Mouse (Mus musculus): ENCODE measurements around the gene Eif2ak4. TPM values are rescaled to one million over a fixed set of nuclear protein-coding genes. Genes with fewer than 3 reads are reported as not detected.
A peak's percentile ranks its signal among the peaks of the same experiment; 100 is the strongest.

Eif2ak4 gene
- polyA plus RNA-seq, 1 experiment from 2014 or later = 8.7 TPM

DNA sequence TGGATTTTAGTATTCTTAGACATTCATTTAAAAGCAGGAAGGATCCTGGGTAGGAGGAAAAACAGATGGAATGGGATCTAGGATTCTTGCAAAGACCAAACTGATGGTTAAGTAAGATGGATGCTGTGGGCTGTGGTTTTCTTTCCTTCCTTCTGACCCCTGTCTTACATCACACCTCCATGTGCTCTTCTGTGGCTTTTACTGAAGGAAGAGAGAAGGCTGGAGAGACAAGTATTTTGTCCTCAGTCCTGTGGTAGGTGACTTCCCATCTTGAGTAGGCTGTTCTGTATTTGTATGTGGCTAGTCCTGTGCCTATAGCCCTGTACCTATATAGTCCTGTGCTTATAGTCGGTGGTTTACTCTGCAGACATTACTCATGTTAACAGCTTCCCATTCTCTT, 12.9 kb upstream of the Eif2ak4 start:
- peaks cover 19% of the 10 kb centered on the region for H3K27me3 ChIP-seq
- no peak for ATAC-seq (ENCODE audit: low FRiP score)
- H3K27ac ChIP-seq = no peak overlapping the region
- peaks cover 19% of the 10 kb centered on the region for H3K4me1 ChIP-seq (replicated peaks)
- no peaks in the 10 kb centered on the region for H3K9me3 ChIP-seq
- H3K9ac ChIP-seq = no peak overlapping the region
- H3K4me2 ChIP-seq = no peak overlapping the region
- no peak overlapping the region for H3K4me3 ChIP-seq
- WGBS = 83% methylated on average over 1 of the region's 1 CpGs
- no peaks in the 10 kb centered on the region for H3K36me3 ChIP-seq

DNA sequence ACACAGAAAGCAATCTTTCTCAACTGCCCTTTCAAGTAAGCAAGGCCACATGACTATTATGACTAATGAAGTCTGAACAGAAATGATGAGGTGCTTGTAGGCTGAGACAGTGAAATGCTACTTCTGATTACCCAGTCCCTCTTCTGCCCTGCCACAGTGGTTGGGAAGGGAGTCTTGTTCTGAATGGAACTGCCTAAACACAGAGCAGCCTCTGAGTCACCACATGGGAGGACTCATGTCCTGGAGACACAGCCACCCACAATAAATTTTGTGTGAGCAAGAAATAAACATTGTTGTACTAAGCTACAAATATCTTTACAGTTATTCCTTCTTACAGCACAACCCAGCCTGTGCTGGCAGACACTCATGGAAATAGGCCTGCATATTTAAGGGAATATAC, 12.5 kb upstream of the Eif2ak4 start:
- no peak overlapping the region for H3K27ac ChIP-seq
- peaks cover 15% of the 10 kb centered on the region for H3K27me3 ChIP-seq
- H3K9ac ChIP-seq = no peak overlapping the region
- H3K4me1 ChIP-seq (replicated peaks) = peaks cover 19% of the 10 kb centered on the region
- H3K4me2 ChIP-seq = no peak overlapping the region
- no peaks in the 10 kb centered on the region for H3K36me3 ChIP-seq
- no peak for ATAC-seq (ENCODE audit: low FRiP score)
- no peak overlapping the region for H3K4me3 ChIP-seq
- no peaks in the 10 kb centered on the region for H3K9me3 ChIP-seq

DNA sequence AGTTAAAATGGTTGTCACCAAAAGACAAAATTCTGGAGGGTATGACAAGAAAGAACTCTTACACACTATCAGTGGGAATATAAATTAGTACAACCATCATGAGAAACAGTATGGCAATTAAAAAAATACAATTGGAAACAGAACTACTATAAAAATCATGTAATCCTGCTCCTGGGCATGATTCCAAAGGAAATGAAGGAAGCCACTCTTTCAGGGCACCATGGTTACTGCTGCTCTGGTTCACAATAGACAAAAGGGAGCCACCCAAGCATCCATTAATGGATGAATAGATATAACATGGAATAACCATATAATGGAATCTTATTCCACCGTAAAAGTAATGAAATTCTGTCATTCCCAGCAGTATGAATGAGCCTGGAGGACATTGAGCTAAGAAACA, 8.7 kb upstream of the Eif2ak4 start:
- H3K4me3 ChIP-seq = no peak overlapping the region
- no peaks in the 10 kb centered on the region for H3K36me3 ChIP-seq
- H3K27me3 ChIP-seq = peaks cover 3% of the 10 kb centered on the region; the same call in 1 of the 2 replicates
- no peak overlapping the region for H3K27ac ChIP-seq
- ATAC-seq (ENCODE audit: low FRiP score) = no peak
- no peak overlapping the region for H3K9ac ChIP-seq
- 27% methylated on average over 1 of the region's 1 CpGs for WGBS
- no peak overlapping the region for H3K4me2 ChIP-seq
- H3K4me1 ChIP-seq (replicated peaks) = no peaks in the 10 kb centered on the region
- H3K9me3 ChIP-seq = no peaks in the 10 kb centered on the region

DNA sequence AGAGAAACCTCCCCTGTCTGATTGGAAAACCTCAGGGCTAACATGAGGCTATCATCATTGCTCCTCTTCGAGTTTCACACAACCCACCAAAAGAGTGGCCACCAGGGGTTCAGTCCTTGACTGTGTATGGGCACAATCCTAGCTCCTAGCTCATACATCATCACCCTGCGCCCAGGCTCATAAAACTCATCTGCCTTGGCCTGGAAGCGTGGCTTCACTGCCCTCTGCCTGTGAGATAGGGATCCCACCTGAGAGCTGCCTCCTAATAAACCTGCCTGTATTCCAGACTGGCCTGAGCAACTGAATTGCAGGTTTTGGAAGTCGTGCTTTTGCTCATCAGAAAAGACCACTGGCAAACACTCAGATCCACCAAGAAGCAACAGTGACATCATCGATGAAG, 5.0 kb upstream of the Eif2ak4 start:
- Histone ChIP-seq H3K27ac (no peak overlapping the region), H3K9me3 (no peaks in the 10 kb centered on the region), H3K4me1 (replicated peaks) (peaks cover 3% of the 10 kb centered on the region; the same call in 1 of the 2 replicates), H3K36me3 (no peaks in the 10 kb centered on the region), H3K9ac (no peak overlapping the region), H3K4me3 (no peak overlapping the region), H3K27me3 (no peaks in the 10 kb centered on the region), H3K4me2 (no peak overlapping the region)
- ATAC-seq (ENCODE audit: low FRiP score) = no peak
- WGBS = 76% methylated on average over 5 of the region's 5 CpGs

GRCm38 (mm10) chr2:118389569-118389968, 1.2 kb downstream of the Eif2ak4 start:
- Histone ChIP-seq H3K4me1 (replicated peaks) (peaks cover 16% of the 10 kb centered on the region), H3K36me3 (no peaks in the 10 kb centered on the region), H3K9ac (0 out of 2 replicates have a peak overlapping the region, but pooled peaks have one; percentile 90), H3K27me3 (no peaks in the 10 kb centered on the region), H3K27ac (no peak overlapping the region), H3K4me2 (peak overlapping the region; percentile 75), H3K4me3 (peak overlapping the region; percentile 74; the same call in 1 of the 2 replicates), H3K9me3 (no peaks in the 10 kb centered on the region)
- WGBS = 81% methylated on average over 3 of the region's 3 CpGs
- no peak for ATAC-seq (ENCODE audit: low FRiP score)

DNA sequence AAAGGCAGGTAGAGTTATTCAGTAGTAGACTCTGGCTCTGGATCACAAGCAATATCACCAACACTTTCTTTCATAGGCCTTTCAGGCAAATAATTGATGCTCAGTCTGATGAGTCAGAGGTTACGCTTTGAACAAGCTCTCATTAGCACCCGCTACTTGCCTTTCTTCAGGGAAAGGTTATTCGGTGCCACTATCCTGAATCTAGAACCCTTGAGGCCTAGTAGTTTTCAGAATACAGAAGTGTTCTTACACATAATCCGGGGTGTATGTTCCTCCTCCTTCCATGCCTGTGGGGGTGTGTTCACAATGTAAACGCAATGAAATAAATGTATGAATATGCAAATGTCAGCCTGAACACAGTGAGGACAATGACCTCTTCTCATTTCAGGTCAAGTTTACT, 1.7 kb downstream of the Eif2ak4 start:
- no peak for ATAC-seq (ENCODE audit: low FRiP score)
- H3K9me3 ChIP-seq = no peaks in the 10 kb centered on the region
- H3K36me3 ChIP-seq = no peaks in the 10 kb centered on the region
- peaks cover 16% of the 10 kb centered on the region for H3K4me1 ChIP-seq (replicated peaks)
- WGBS = 78% methylated on average over 5 of the region's 5 CpGs
- H3K27me3 ChIP-seq = no peaks in the 10 kb centered on the region
- no peak overlapping the region for H3K27ac ChIP-seq
- H3K9ac ChIP-seq = no peak overlapping the region
- no peak overlapping the region for H3K4me3 ChIP-seq
- H3K4me2 ChIP-seq = peak overlapping the region; percentile 75

DNA sequence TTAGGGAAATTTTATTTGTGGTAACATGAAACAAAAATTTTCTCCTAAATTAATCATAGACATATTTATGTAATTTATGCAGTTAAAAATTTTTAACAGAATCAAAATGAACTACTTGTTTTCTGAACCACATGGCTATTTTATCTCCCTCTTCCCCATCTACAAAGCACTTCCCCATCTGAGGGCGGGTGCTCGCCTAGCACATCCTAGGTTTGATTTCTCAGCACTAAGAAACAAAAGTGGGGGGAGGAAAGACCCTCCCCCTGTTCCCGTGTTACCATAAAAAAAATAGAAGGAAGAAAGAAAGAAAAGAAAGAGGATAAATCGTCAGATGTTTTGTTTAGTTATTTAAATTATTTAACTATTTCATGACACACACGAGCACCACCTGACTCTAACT, 2.8 kb downstream of the Eif2ak4 start:
- no peaks in the 10 kb centered on the region for H3K36me3 ChIP-seq
- H3K9me3 ChIP-seq = no peaks in the 10 kb centered on the region; the same call in 1 of the 2 replicates
- no peaks in the 10 kb centered on the region for H3K27me3 ChIP-seq
- H3K4me2 ChIP-seq = no peak overlapping the region
- H3K4me1 ChIP-seq (replicated peaks) = peaks cover 16% of the 10 kb centered on the region
- no peak overlapping the region for H3K4me3 ChIP-seq
- no peak overlapping the region for H3K9ac ChIP-seq
- no peak for ATAC-seq (ENCODE audit: low FRiP score)
- no peak overlapping the region for H3K27ac ChIP-seq
- 79% methylated on average over 5 of the region's 5 CpGs for WGBS

- Histone ChIP-seq H3K4me2 (no peak overlapping the region), H3K4me3 (no peak overlapping the region), H3K9me3 (no peaks in the 10 kb centered on the region; the same call in 1 of the 2 replicates), H3K27me3 (no peaks in the 10 kb centered on the region), H3K27ac (no peak overlapping the region), H3K9ac (no peak overlapping the region), H3K36me3 (peaks cover 3% of the 10 kb centered on the region; the same call in 1 of the 2 replicates), H3K4me1 (replicated peaks) (no peaks in the 10 kb centered on the region; the same call in none of the 2 replicates)
- WGBS = 90% methylated on average over 5 of the region's 5 CpGs
- no peak for ATAC-seq (ENCODE audit: low FRiP score)
These were observed 11.3 kb downstream of the Eif2ak4 start for GRCm38 (mm10) chr2:118399751-118400150.

DNA sequence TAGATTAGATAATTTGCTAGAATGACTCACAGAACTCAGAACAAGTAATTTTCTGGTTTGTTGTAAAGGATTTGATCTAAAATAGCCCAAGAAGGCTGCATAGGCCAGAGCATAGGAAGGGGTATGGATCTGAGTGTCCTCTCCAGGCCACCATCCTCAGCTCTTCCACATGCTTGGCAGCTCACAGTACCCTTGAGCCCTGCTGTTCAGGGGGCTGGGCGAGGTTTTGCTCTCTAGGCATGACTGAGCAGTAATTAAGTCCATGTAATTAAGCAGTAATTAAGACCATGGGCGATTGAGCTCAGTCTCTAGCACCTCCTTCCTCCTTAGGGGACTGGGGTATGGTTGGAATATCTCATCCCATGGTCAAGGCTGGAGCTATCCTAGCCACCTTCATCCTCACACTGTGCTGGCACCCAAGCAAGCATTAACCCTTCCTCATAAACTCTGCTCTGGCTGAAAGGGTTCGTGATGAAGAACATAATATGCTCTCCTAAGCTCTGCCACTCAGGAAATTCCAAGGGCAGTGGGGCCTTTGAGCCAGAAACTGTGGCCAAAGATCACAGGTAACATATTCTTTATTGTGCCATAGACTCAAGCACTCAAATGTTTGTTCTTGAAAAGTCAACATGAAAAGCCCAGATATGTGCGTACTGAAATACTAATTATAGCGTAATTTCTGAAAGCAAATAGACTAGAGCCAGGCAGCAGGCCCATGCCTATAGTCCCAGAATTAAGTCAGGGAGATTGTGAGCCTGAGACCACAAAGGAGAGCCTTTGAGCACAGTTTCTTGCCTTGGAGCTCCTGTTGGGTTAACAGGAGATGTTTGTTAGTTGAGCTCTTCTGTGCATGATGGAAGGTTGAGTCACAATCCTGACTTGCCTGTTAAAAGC, 13.7 kb downstream of the Eif2ak4 start:
- 68% methylated on average over 5 of the region's 5 CpGs for WGBS
- no peak overlapping the region for H3K27ac ChIP-seq
- H3K9me3 ChIP-seq = no peaks in the 10 kb centered on the region
- 0 out of 2 replicates have a peak, but pooled peaks have one; percentile 54 for ATAC-seq (ENCODE audit: low FRiP score)
- H3K27me3 ChIP-seq = no peaks in the 10 kb centered on the region
- H3K4me2 ChIP-seq = no peak overlapping the region
- H3K9ac ChIP-seq = no peak overlapping the region
- H3K4me3 ChIP-seq = no peak overlapping the region
- H3K4me1 ChIP-seq (replicated peaks) = no peaks in the 10 kb centered on the region; the same call in none of the 2 replicates
- peaks cover 3% of the 10 kb centered on the region; the same call in 1 of the 2 replicates for H3K36me3 ChIP-seq

DNA sequence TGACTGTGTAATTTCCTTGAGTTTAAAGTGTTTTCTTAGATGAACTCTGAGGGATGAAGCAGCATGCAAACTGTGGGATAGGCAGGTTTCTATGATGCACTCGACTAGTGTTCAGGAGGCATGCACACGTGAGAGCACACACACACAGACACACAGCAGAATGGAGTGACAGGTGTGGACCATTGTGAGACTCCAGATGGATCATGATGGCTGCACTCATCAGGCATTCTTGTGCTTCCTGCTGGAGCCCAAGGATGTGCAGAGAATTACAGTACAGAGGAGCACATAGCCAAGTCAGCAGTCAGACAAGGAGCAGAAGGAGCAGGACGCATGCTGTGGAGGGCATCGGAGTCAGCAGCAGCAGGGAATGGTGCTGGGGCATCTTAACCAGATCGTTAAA, 15.9 kb downstream of the Eif2ak4 start:
- Histone ChIP-seq H3K27me3 (no peaks in the 10 kb centered on the region), H3K9ac (no peak overlapping the region), H3K4me2 (no peak overlapping the region), H3K27ac (no peak overlapping the region), H3K4me3 (no peak overlapping the region), H3K9me3 (no peaks in the 10 kb centered on the region), H3K36me3 (peaks cover 8% of the 10 kb centered on the region; the same call in 1 of the 2 replicates), H3K4me1 (replicated peaks) (no peaks in the 10 kb centered on the region; the same call in none of the 2 replicates)
- no peak for ATAC-seq (ENCODE audit: low FRiP score)
- WGBS = 77% methylated on average over 5 of the region's 5 CpGs

- Histone ChIP-seq H3K27me3 (no peaks in the 10 kb centered on the region), H3K9ac (no peak overlapping the region), H3K9me3 (no peaks in the 10 kb centered on the region), H3K4me1 (replicated peaks) (no peaks in the 10 kb centered on the region; the same call in none of the 2 replicates), H3K4me2 (no peak overlapping the region), H3K4me3 (no peak overlapping the region), H3K36me3 (peaks cover 11% of the 10 kb centered on the region; the same call in 1 of the 2 replicates), H3K27ac (no peak overlapping the region)
- no peak for ATAC-seq (ENCODE audit: low FRiP score)
- WGBS = 80% methylated on average over 4 of the region's 4 CpGs
These were observed 17.1 kb downstream of the Eif2ak4 start for GRCm38 (mm10) chr2:118405568-118405967.

GRCm38 (mm10) chr2:118406811-118407210, 18.4 kb downstream of the Eif2ak4 start:
- 73% methylated on average over 2 of the region's 2 CpGs for WGBS
- no peak for ATAC-seq (ENCODE audit: low FRiP score)
- Histone ChIP-seq H3K4me1 (replicated peaks) (no peaks in the 10 kb centered on the region; the same call in none of the 2 replicates), H3K9me3 (no peaks in the 10 kb centered on the region), H3K27ac (no peak overlapping the region), H3K9ac (no peak overlapping the region), H3K36me3 (peaks cover 21% of the 10 kb centered on the region), H3K27me3 (no peaks in the 10 kb centered on the region), H3K4me2 (no peak overlapping the region), H3K4me3 (no peak overlapping the region)

Data from hindbrain, embryonic 13.5 days (tissue).